Mouse (Mus musculus): ENCODE measurements around the gene Zfp423. TPM values are rescaled to one million over a fixed set of nuclear protein-coding genes. Genes with fewer than 3 reads are reported as not detected.

The Zfp423 gene
- total and polyA plus RNA-seq, 3 experiments, result not detected

DNA sequence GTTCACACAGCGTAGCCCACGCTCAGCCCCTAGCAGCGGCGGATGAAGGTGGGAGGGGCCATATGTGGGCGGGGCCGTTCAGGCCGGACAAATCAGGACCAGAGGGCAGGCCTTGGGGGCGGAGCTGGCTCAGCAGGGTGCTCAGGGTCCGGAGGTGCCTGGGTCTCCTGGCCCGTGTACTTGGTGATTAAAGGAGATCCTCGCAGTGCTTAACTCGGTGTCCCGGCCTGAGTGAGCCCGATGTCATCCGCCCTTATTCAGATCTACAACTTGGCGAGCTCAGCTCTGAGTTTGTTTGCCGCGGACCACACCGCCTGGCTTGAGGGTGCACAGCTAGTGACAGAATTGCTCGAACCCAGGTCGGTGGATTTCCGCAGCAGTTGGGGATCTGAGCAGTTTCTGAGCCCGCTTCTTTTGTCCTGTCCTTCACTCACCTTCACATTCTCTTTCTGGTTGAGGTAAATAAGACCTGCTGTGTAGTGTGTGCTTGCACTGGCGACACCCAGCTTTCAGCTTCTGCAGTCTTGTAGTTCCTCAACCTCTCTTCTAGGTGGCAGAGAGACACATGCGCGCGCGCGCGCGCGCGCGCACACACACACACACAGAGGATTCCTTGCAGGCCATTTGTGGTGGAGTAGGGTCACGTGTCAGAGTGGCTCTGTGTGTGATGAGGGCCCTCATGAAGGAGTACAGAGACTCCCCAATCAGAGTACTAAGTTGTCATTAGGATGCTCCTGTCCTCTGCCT, 302.7 kb downstream of the Zfp423 start:
- TF ChIP-seq CHD2 (IDR thresholded peaks at IDR 0.05; ENCODE audit: low read length) (no peak), CTCF (IDR thresholded peaks at IDR 0.05 in 2 of 3, conservative IDR thresholded peaks at IDR 0.05 in 1 of 3; ENCODE audit: control insufficient read depth in 1 of 3, insufficient read depth in 1 of 3, low read depth in 2 of 3, low read length in 3 of 3, poor library complexity in 1 of 3, severe bottlenecking in 1 of 3) (no peak), NELFE (IDR thresholded peaks at IDR 0.05; ENCODE audit: low read depth, low read length) (no peak), E2F4 (IDR thresholded peaks at IDR 0.05; ENCODE audit: borderline replicate concordance, low read depth, low read length) (no peak), KAT2A (conservative IDR thresholded peaks at IDR 0.05; ENCODE audit: low read depth, low read length) (no peak), SIN3A (IDR thresholded peaks at IDR 0.05; ENCODE audit: low read length) (no peak), MAZ (IDR thresholded peaks at IDR 0.05; ENCODE audit: low read depth, low read length) (no peak), GATA1 (IDR thresholded peaks at IDR 0.05; ENCODE audit: low read depth, low read length) (no peak), ZC3H11A (IDR thresholded peaks at IDR 0.05; ENCODE audit: low read depth, low read length) (no peak), USF2 (IDR thresholded peaks at IDR 0.05; ENCODE audit: borderline replicate concordance in 1 of 2, insufficient read depth in 1 of 2, low read depth in 1 of 2, low read length in 2 of 2) (no peak), POLR2AphosphoS5 (IDR thresholded peaks at IDR 0.05; ENCODE audit: borderline replicate concordance, low read depth, low read length) (no peak), SMC3 (IDR thresholded peaks at IDR 0.05; ENCODE audit: low read depth, low read length) (no peak), USF1 (IDR thresholded peaks at IDR 0.05; ENCODE audit: low read depth, low read length) (no peak), TAL1 (IDR thresholded peaks at IDR 0.05; ENCODE audit: low read length) (no peak), TCF12 (IDR thresholded peaks at IDR 0.05; ENCODE audit: low read depth, low read length) (no peak), RAD21 (IDR thresholded peaks at IDR 0.05; ENCODE audit: low read depth, low read length) (no peak), HCFC1 (IDR thresholded peaks at IDR 0.05; ENCODE audit: low read depth, low read length) (no peak), POLR2AphosphoS2 (IDR thresholded peaks at IDR 0.05; ENCODE audit: low read length) (no peak), MEF2A (IDR thresholded peaks at IDR 0.05; ENCODE audit: extremely low read depth, insufficient replicate concordance, low read depth, low read length, poor library complexity, severe bottlenecking) (no peak)
- Histone ChIP-seq H3K27ac (ENCODE audit: control insufficient read depth, low read depth, low read length) (no peak overlapping the region), H3K4me3 (ENCODE audit: control insufficient read depth in 1 of 2, insufficient read depth in 1 of 2, low read depth in 2 of 2, low read length in 2 of 2) (no peak overlapping the region), H3K4me1 (ENCODE audit: control insufficient read depth in 1 of 2, insufficient read depth in 2 of 2, low read length in 2 of 2) (no peaks in the 10 kb centered on the region), H3K9me3 (replicated peaks; ENCODE audit: insufficient read depth, low read length) (no peaks in the 10 kb centered on the region), H3K36me3 (ENCODE audit: control insufficient read depth in 1 of 2, insufficient read depth in 2 of 2, low read length in 2 of 2) (no peaks in the 10 kb centered on the region), H3K79me2 (ENCODE audit: control insufficient read depth, insufficient read depth, low read length, poor library complexity) (no peaks in the 10 kb centered on the region), H3K9ac (ENCODE audit: control insufficient read depth, low read depth, low read length, poor library complexity, severe bottlenecking) (no peak overlapping the region), H3K27me3 (ENCODE audit: control insufficient read depth in 1 of 2, insufficient read depth in 2 of 2, low read length in 2 of 2) (no peaks in the 10 kb centered on the region)
- no peak for DNase-seq (ENCODE audit: low read depth, low spot score)

DNA sequence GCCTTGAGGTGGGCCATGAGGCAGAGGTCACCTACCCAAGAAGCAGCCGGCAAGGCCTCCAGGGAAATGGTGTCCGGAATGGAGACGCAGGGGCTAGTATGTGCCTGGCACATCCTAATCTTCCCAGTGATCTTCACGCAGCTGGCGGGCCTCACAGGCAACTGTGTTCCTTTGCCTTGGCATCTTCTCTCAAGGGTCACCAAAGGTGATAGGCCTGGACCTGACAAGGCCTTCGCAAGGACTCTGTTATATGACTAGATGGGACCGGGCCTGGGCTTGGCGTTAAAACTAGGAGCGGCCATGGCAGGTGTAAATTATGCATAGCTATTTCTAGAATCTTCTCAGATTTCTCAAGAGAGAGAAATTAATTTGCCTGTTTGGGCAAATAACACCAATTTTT, 303.4 kb downstream of the Zfp423 start:
- no peaks in the 10 kb centered on the region for H3K9me3 ChIP-seq (replicated peaks; ENCODE audit: insufficient read depth, low read length)
- H3K36me3 ChIP-seq (ENCODE audit: control insufficient read depth in 1 of 2, insufficient read depth in 2 of 2, low read length in 2 of 2), result no peaks in the 10 kb centered on the region
- no peak for DNase-seq (ENCODE audit: low read depth, low spot score)
- H3K27me3 ChIP-seq (ENCODE audit: control insufficient read depth in 1 of 2, insufficient read depth in 2 of 2, low read length in 2 of 2), result no peaks in the 10 kb centered on the region
- H3K27ac ChIP-seq (ENCODE audit: control insufficient read depth, low read depth, low read length), result no peak overlapping the region
- H3K4me1 ChIP-seq (ENCODE audit: control insufficient read depth in 1 of 2, insufficient read depth in 2 of 2, low read length in 2 of 2), result no peaks in the 10 kb centered on the region
- no peak overlapping the region for H3K4me3 ChIP-seq (ENCODE audit: control insufficient read depth in 1 of 2, insufficient read depth in 1 of 2, low read depth in 2 of 2, low read length in 2 of 2)
- H3K79me2 ChIP-seq (ENCODE audit: control insufficient read depth, insufficient read depth, low read length, poor library complexity), result no peaks in the 10 kb centered on the region
- TF ChIP-seq EP300 (IDR thresholded peaks at IDR 0.05; ENCODE audit: low read depth in 1 of 2, low read length in 2 of 2), result no peak
- TF ChIP-seq CTCF (IDR thresholded peaks at IDR 0.05 in 2 of 3, conservative IDR thresholded peaks at IDR 0.05 in 1 of 3; ENCODE audit: control insufficient read depth in 1 of 3, insufficient read depth in 1 of 3, low read depth in 2 of 3, low read length in 3 of 3, poor library complexity in 1 of 3, severe bottlenecking in 1 of 3), result no peak
- TF ChIP-seq USF1 (IDR thresholded peaks at IDR 0.05; ENCODE audit: low read depth, low read length), result no peak
- TF ChIP-seq POLR2AphosphoS5 (IDR thresholded peaks at IDR 0.05; ENCODE audit: borderline replicate concordance, low read depth, low read length), result no peak
- TF ChIP-seq ZKSCAN1 (IDR thresholded peaks at IDR 0.05; ENCODE audit: low read depth, low read length), result no peak
- no peak for TF ChIP-seq BHLHE40 (IDR thresholded peaks at IDR 0.05; ENCODE audit: borderline replicate concordance, low read depth, low read length)
- no peak for TF ChIP-seq JUND (IDR thresholded peaks at IDR 0.05; ENCODE audit: low read depth, low read length)
- TF ChIP-seq CHD1 (IDR thresholded peaks at IDR 0.05; ENCODE audit: low read depth, low read length), result no peak
- no peak for TF ChIP-seq MEF2A (IDR thresholded peaks at IDR 0.05; ENCODE audit: extremely low read depth, insufficient replicate concordance, low read depth, low read length, poor library complexity, severe bottlenecking)
- no peak for TF ChIP-seq HCFC1 (IDR thresholded peaks at IDR 0.05; ENCODE audit: low read depth, low read length)
- no peak for TF ChIP-seq USF2 (IDR thresholded peaks at IDR 0.05; ENCODE audit: borderline replicate concordance in 1 of 2, insufficient read depth in 1 of 2, low read depth in 1 of 2, low read length in 2 of 2)
- TF ChIP-seq MAZ (IDR thresholded peaks at IDR 0.05; ENCODE audit: low read depth, low read length), result no peak
- H3K9ac ChIP-seq (ENCODE audit: control insufficient read depth, low read depth, low read length, poor library complexity, severe bottlenecking), result no peak overlapping the region
